Mouse (Mus musculus) intestine, embryonic 15.5 days (tissue): ENCODE data around the gene Kif5a. TPM values are rescaled to one million over a fixed set of nuclear protein-coding genes. Genes with fewer than 3 reads are reported as not detected.
A peak's percentile ranks its signal among the peaks of the same experiment; 100 is the strongest.

Source experiments
- ATAC-seq: fragments of 200-750 bp; cut with Nextera tagmentation; 2 replicates; pipeline ENCODE4 v1.8.0; 2017; ENCODE audit warnings: moderate TSS enrichment, moderate library complexity
- H3K27ac ChIP-seq: fragments of 300-500 bp; sonication (generic); 2 replicates; pipeline ENCODE4 v1.5.1; 2015; ENCODE audit warnings: mild to moderate bottlenecking, inconsistent platforms
- H3K27me3 ChIP-seq: fragments of 300-500 bp; sonication (generic); replicated peaks from 2 replicates; pipeline ENCODE4 v1.6.1; 2015; ENCODE audit warnings: inconsistent platforms
- H3K36me3 ChIP-seq: fragments of 300-500 bp; sonication (generic); 2 replicates; pipeline ENCODE4 v1.6.1; 2015; ENCODE audit warnings: inconsistent platforms
- H3K4me1 ChIP-seq: fragments of 300-500 bp; sonication (generic); replicated peaks from 2 replicates; pipeline ENCODE4 v1.6.1; 2015; ENCODE audit warnings: inconsistent platforms
- H3K4me2 ChIP-seq: fragments of 300-500 bp; sonication (generic); replicated peaks from 2 replicates; pipeline ENCODE4 v1.6.1; 2015; ENCODE audit warnings: mild to moderate bottlenecking, inconsistent platforms
- H3K4me3 ChIP-seq: fragments of 300-500 bp; sonication (generic); replicated peaks from 2 replicates; pipeline ENCODE4 v1.5.1; 2015; ENCODE audit warnings: inconsistent platforms
- H3K9ac ChIP-seq: fragments of 300-500 bp; sonication (generic); 2 replicates; pipeline ENCODE4 v1.6.1; 2015; ENCODE audit warnings: inconsistent platforms
- H3K9me3 ChIP-seq: fragments of 300-500 bp; sonication (generic); 2 replicates; pipeline ENCODE4 v1.6.1; 2016; ENCODE audit warnings: inconsistent platforms
- WGBS: fragments of 180-500 bp; shearing (Covaris S2); methylation state at CpG from one replicate; pipeline ENCODE4 v1.1.7; 2015; 5-methylcytosine and 5-hydroxymethylcytosine counted together
- polyA plus RNA-seq: library from polyadenylated mRNA; unstranded; fragments of >200 nt; fragmentation: Nextera tagmentation; extraction: Ambion mirVana; gene quantifications from 2 replicates; pipeline ENCODE4 v1.2.1, GENCODE M21; 2015

The Kif5a gene
- polyA plus RNA-seq, 1 experiment from 2014 or later = 5.9 TPM

- Histone ChIP-seq H3K27me3 (0 out of 2 replicates have a peak, but pooled peaks cover 4% of the 10 kb centered on the region), H3K4me3 (no peak overlapping the region), H3K9ac (no peak overlapping the region), H3K4me2 (no peak overlapping the region), H3K27ac (no peak overlapping the region), H3K36me3 (peaks cover 5% of the 10 kb centered on the region), H3K9me3 (no peaks in the 10 kb centered on the region), H3K4me1 (peaks cover 21% of the 10 kb centered on the region)
- ATAC-seq = no peak
- 82% methylated on average over 12 of the region's 12 CpGs for WGBS
Observed at GRCm38 (mm10) chr10:127269036-127269435, 5.9 kb upstream of the Kif5a start.

- 0 out of 2 replicates have a peak overlapping the region, but pooled peaks have one; percentile 10 for H3K9ac ChIP-seq
- H3K27me3 ChIP-seq = peaks cover 5% of the 10 kb centered on the region; the same call in 1 of the 2 replicates
- H3K36me3 ChIP-seq = peaks cover 5% of the 10 kb centered on the region
- no peak overlapping the region for H3K4me3 ChIP-seq
- H3K9me3 ChIP-seq = no peaks in the 10 kb centered on the region
- no peak overlapping the region for H3K4me2 ChIP-seq
- H3K27ac ChIP-seq = no peak overlapping the region
- 65% methylated on average over 5 of the region's 5 CpGs for WGBS
- peaks cover 18% of the 10 kb centered on the region for H3K4me1 ChIP-seq
- ATAC-seq = 0 out of 2 replicates have a peak, but pooled peaks have one; percentile 9
Observed at GRCm38 (mm10) chr10:127268401-127268800, 5.3 kb upstream of the Kif5a start.

- no peak for ATAC-seq
- H3K27ac ChIP-seq = no peak overlapping the region
Observed at GRCm38 (mm10) chr10:127267318-127267717, 4.2 kb upstream of the Kif5a start.

GRCm38 (mm10) chr10:127266112-127267091, 3.3 kb upstream of the Kif5a start, which contains the start of gene Dctn2:
Gene Dctn2 (plus strand): TSS chr10:127266368.
- Histone ChIP-seq H3K36me3 (no peaks in the 10 kb centered on the region; the same call in 1 of the 2 replicates), H3K27me3 (peaks cover 18% of the 10 kb centered on the region), H3K9me3 (no peaks in the 10 kb centered on the region), H3K4me1 (peaks cover 23% of the 10 kb centered on the region), H3K27ac (peak within 1 kb of the TSS; percentile 81), H3K4me2 (peak within 1 kb of the TSS; percentile 85), H3K9ac (peak within 1 kb of the TSS; percentile 98), H3K4me3 (peak within 1 kb of the TSS; percentile 96)
- ATAC-seq = peak; percentile 99
- WGBS = under 1% methylated on average over 70 of the region's 70 CpGs

More at GRCm38 (mm10) chr10:127267318-127267717, 4.2 kb upstream of the Kif5a start:
- peak overlapping the region; percentile 85 for H3K4me2 ChIP-seq
- peaks cover 9% of the 10 kb centered on the region for H3K27me3 ChIP-seq
- peak overlapping the region; percentile 96 for H3K4me3 ChIP-seq
- peaks cover 23% of the 10 kb centered on the region for H3K4me1 ChIP-seq
- no peaks in the 10 kb centered on the region for H3K9me3 ChIP-seq
- 55% methylated on average over 5 of the region's 5 CpGs for whole genome bisulfite sequencing
- peak overlapping the region; percentile 98 for H3K9ac ChIP-seq
- peaks cover under 1% of the 10 kb centered on the region for H3K36me3 ChIP-seq

GRCm38 (mm10) chr10:127265727-127266111, 2.6 kb upstream of the Kif5a start:
- H3K4me3 ChIP-seq = 0 out of 2 replicates have a peak overlapping the region, but pooled peaks have one; percentile 96

GRCm38 (mm10) chr10:127264971-127265370, 1.8 kb upstream of the Kif5a start:
- Histone ChIP-seq H3K4me2 (no peak overlapping the region), H3K27ac (no peak overlapping the region), H3K36me3 (no peaks in the 10 kb centered on the region; the same call in 1 of the 2 replicates), H3K9me3 (no peaks in the 10 kb centered on the region), H3K4me3 (no peak overlapping the region), H3K9ac (no peak overlapping the region), H3K4me1 (peaks cover 23% of the 10 kb centered on the region), H3K27me3 (peaks cover 18% of the 10 kb centered on the region)
- no peak for ATAC-seq
- WGBS = 75% methylated on average over 4 of the region's 4 CpGs

More at GRCm38 (mm10) chr10:127265727-127266111, 2.6 kb upstream of the Kif5a start:
- 24% methylated on average over 4 of the region's 4 CpGs for WGBS
- no peaks in the 10 kb centered on the region; the same call in 1 of the 2 replicates for H3K36me3 ChIP-seq
- no peaks in the 10 kb centered on the region for H3K9me3 ChIP-seq
- ATAC-seq = peak; percentile 40
- H3K4me1 ChIP-seq = peaks cover 23% of the 10 kb centered on the region
- no peak overlapping the region for H3K27ac ChIP-seq
- no peak overlapping the region for H3K9ac ChIP-seq
- peaks cover 18% of the 10 kb centered on the region for H3K27me3 ChIP-seq
- peak overlapping the region; percentile 85; the same call in 1 of the 2 replicates for H3K4me2 ChIP-seq

GRCm38 (mm10) chr10:127264336-127264735, 1.2 kb upstream of the Kif5a start:
- Histone ChIP-seq H3K9me3 (no peaks in the 10 kb centered on the region), H3K36me3 (no peaks in the 10 kb centered on the region; the same call in 1 of the 2 replicates), H3K4me1 (peaks cover 23% of the 10 kb centered on the region), H3K27ac (no peak overlapping the region), H3K9ac (no peak overlapping the region), H3K4me2 (no peak overlapping the region), H3K4me3 (no peak overlapping the region), H3K27me3 (peaks cover 18% of the 10 kb centered on the region)
- 77% methylated on average over 8 of the region's 8 CpGs for WGBS
- ATAC-seq = no peak

- Histone ChIP-seq H3K4me3 (no peak overlapping the region), H3K36me3 (no peaks in the 10 kb centered on the region), H3K9ac (no peak overlapping the region), H3K27ac (no peak overlapping the region), H3K27me3 (peaks cover 18% of the 10 kb centered on the region), H3K4me1 (peaks cover 19% of the 10 kb centered on the region), H3K9me3 (no peaks in the 10 kb centered on the region), H3K4me2 (no peak overlapping the region)
- 62% methylated on average over 3 of the region's 3 CpGs for WGBS
- ATAC-seq = no peak
Observed at GRCm38 (mm10) chr10:127263631-127264030, 483 bp upstream of the Kif5a start.

- Histone ChIP-seq H3K27me3 (peaks cover 18% of the 10 kb centered on the region), H3K4me2 (peak overlapping the region; percentile 96), H3K4me1 (peaks cover 7% of the 10 kb centered on the region; the same call in 1 of the 2 replicates), H3K4me3 (peak overlapping the region; percentile 44), H3K9me3 (no peaks in the 10 kb centered on the region), H3K27ac (no peak overlapping the region), H3K9ac (no peak overlapping the region; the same call in 1 of the 2 replicates), H3K36me3 (no peaks in the 10 kb centered on the region)
- no peak for ATAC-seq
- WGBS = 69% methylated on average over 15 of the region's 15 CpGs
Observed at GRCm38 (mm10) chr10:127261706-127262547, 1.2 kb downstream of the Kif5a start.

GRCm38 (mm10) chr10:127258489-127258888, 4.7 kb downstream of the Kif5a start:
- Histone ChIP-seq H3K4me2 (no peak overlapping the region), H3K9me3 (no peaks in the 10 kb centered on the region), H3K9ac (no peak overlapping the region), H3K4me3 (no peak overlapping the region), H3K27ac (no peak overlapping the region), H3K4me1 (peaks cover 7% of the 10 kb centered on the region; the same call in 1 of the 2 replicates), H3K27me3 (peaks cover 12% of the 10 kb centered on the region), H3K36me3 (no peaks in the 10 kb centered on the region)
- WGBS = 82% methylated on average over 8 of the region's 8 CpGs
- no peak for ATAC-seq

GRCm38 (mm10) chr10:127257790-127258189, 5.4 kb downstream of the Kif5a start:
- H3K27me3 ChIP-seq = peaks cover 12% of the 10 kb centered on the region
- H3K4me2 ChIP-seq = no peak overlapping the region
- H3K4me1 ChIP-seq = peaks cover 5% of the 10 kb centered on the region; the same call in 1 of the 2 replicates
- no peak overlapping the region for H3K9ac ChIP-seq
- no peak for ATAC-seq
- no peaks in the 10 kb centered on the region for H3K9me3 ChIP-seq
- WGBS = 76% methylated on average over 6 of the region's 6 CpGs
- no peaks in the 10 kb centered on the region for H3K36me3 ChIP-seq
- no peak overlapping the region for H3K4me3 ChIP-seq
- H3K27ac ChIP-seq = no peak overlapping the region
